Mouse (Mus musculus) large intestine, adult 2 months (tissue): ENCODE results near the gene Lrrc8a. TPM values are rescaled to one million over a fixed set of nuclear protein-coding genes. Genes with fewer than 3 reads are reported as not detected.

Experiments
- DNase-seq: peaks from one replicate; pipeline ENCODE4 v3.0.0-alpha.2; 2012; ENCODE audit warnings: low read depth, low spot score
- WGBS: fragments of 180-500 bp; shearing (Covaris S2); methylation state at CpG from one replicate; pipeline ENCODE4 v1.1.7; 2018; 5-methylcytosine and 5-hydroxymethylcytosine counted together
- polyA plus RNA-seq: library from polyadenylated mRNA; depleted of rRNA; stranded (reverse); fragments of >200 nt; gene quantifications from 2 replicates; pipeline ENCODE4 v1.2.3, GENCODE M21; 2012

The Lrrc8a gene
- polyA plus RNA-seq, 1 experiment = 19.3 TPM

DNA sequence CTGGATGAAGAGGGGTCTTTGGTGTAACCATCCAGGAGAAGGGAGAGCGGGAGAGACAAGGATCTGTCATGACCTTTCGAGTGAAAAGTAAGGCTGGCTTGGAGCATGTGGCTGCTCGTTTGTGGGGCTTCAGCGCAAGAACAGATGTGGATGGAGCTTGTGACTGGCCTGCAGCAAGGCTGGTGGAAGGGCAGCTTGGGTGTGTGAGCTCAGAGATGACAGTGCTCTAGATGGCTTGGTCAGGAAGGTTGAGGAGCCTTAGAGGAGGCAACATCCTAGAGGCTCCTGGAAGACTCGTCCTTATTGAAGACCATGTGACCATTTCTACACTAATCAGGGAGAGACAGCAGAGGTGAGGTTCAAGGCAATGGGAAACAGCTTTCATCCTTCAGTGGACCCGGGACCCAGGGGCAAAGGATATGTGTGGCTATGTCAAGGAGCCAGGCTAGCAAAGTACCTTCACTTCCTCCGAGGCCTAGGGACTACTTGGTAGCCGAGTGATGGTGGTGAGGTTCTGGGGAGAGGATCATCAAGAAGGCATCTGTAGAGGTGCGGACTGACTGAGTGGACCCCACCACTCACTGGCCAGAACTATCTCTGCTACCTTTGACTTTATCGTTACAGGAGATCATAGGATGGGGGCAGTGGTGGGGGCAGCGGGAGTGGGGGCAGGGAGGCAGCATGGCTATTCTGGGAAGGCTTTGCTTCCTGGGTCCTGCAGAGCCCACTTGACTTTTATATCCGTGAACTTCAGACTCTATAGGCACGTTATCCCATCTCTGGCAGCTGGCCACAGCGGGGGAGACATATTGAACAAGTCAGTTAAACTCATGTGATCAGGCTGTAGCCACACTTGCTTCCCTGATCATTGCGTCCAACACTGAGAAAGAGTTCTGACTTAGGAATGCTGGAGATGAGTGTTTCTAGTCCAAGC lies 21.9 kb downstream of the Lrrc8a start:
- DNase-seq = no peak
- 77% methylated on average over 15 of the region's 15 CpGs for WGBS

DNA sequence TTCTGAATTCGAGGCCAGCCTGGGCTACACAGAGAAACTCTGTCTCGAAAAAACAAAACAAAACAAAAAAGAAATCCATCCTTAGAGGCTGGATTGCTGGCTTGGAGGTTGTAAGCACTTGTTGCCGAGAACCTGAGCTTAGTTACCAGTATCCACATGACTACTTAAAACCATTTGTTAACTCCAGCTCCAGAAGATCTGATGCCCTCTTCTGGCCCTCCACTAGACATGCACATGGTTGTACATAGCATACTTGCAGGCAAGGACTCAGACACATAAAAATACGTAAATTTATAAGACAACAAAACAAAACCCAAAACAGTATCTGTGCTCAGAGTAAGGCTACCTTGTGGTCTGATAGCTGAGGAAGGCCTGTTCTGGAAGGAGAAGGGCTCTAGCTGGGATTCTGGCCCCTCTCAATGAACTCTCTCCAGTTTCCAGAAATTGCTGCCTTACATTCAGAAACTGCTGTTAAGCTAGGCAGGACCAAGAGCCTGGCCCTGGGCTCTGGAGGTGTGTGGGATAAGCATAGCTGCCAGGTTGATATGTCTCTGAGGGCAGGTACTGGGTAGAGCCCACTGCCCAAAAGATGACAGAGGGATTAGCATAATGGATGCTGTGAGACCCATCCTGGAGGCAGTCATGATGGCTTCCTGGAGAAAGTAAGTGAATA lies 23.7 kb downstream of the Lrrc8a start:
- 84% methylated on average over 4 of the region's 4 CpGs for WGBS
- no peak for DNase-seq

DNA sequence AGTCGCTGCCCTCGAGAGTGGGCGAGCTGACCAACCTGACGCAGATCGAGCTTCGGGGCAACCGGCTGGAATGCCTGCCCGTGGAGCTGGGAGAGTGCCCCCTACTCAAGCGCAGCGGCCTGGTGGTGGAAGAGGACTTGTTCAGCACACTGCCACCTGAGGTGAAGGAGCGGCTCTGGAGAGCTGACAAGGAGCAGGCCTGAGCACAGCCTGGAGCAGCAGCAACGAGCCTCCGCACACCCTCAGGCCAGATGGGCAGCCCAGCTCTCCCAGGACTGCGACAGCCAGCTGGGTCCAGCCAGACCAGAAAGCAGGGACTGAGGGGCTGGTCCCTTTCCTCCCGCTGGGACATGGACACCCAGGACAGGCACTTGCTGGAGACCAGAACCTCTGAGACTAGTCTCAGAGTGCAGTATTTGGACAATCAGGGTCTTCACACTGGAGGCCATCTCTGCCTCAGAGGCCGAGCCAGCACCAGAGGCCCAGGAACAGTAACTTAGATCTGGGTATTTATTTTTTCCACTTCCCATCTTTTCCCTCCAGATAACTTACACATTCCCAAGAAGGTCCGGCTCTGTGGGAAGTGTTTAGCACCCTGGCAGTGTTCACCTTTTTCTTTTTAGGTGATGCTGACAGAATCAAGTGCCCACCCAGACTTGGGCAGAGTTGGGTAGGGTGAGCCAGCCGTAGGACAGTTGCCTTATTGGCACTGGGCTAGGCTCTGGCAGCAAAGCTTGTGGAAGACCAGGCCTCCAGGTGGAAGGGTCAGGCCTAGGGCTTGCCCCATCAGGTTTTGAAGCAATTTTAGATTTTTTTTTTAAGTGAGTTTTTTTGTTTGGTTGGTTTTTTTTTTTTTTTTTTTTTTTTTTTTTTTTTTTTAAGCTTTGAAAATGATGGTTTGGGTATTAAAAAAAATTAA lies 24.7 kb downstream of the Lrrc8a start:
- no peak for DNase-seq
- 88% methylated on average over 18 of the region's 18 CpGs for WGBS

DNA sequence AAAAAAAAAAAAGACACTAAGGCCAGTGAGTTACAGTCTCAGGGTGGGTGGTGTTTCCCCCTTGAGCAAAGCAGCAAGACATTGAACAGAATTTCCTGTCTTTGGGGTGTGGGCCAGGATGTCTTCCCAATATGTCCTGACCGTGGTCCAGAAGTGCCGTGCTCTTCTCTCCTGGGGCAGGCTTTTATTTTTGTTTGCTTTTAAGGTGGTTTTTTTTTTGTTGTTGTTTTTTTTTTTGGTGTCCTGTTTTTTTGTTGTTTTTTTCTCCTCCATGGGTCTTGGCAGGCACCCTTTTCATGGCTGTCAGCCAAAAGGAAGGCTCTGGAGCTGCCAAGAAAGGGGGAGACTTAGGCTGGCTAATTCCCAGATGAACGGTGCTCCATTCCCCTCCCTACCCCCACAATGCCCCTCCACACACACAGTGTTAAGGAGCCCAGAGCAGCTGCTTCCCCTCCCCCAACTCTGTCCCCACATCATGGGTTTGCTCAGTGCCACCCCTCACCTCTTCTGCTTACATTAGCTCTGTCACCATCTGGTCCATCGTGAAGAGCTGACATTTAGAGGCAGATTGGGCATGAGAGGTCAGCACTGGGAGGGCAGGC lies 25.4 kb downstream of the Lrrc8a start:
- WGBS = 37% methylated on average over 4 of the region's 4 CpGs
- no peak for DNase-seq

DNA sequence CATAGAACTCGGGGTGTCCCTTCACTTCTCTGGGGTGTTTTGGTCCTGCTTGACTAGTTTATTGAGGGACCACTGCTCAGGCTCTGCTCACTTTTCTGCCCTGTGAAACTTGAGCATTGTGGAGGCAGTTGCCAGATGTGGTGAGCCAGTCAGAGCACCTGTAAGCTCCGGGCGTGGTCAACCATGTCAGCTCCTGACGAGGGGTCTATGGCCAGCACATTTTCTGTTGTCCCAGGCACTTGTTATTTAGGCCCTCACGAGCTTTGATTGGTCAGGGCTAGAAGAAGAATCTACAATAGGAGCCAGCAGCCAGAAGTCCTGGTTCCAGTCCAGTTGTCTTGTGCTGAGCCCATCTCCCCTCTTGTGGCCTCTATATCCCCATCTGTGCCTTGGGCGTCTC lies 26.3 kb downstream of the Lrrc8a start:
- 83% methylated on average over 6 of the region's 6 CpGs for WGBS
- no peak for DNase-seq

DNA sequence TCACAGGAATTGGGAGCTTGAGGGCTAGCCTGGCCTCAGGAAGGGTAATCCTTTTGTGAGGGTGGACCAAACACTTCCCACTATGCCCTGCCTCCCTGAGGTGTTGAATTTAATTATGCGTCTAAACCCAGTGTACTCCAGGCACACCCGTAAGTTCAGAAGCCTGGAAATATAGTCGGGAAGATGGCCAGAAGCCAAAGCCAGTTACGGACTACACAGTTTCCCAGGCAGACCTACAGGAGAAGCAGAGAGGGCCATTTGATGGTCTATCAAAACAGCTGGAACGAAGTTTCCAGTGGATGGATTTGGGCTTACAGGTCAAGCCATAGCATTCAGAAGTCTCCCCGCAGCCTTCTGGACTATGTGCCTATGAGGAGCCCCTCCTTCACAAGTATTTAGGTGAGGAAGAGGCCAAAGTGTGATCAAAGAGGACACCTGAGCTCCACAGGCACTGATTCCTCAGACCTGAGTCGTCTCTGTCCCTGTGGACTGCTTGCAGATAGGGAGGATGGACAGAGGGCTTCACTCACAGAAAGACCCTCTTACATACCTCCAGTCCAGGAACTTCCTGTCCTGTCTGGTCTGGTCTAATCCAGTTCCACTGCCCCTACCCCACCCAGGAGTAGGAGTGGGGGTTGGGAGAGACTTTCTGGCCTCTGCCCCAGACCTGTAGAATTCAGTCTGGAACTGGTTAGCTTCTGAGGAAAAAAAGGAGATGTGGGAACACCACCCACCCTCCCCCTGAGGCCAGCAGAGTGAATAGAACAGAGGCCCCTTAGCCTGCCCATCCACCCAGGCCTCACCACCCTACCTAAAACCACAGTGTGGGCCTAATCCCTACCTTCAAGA lies 27.4 kb downstream of the Lrrc8a start:
- WGBS = 32% methylated on average over 7 of the region's 7 CpGs
- DNase-seq = no peak

- WGBS = 71% methylated on average over 5 of the region's 5 CpGs
- no peak for DNase-seq
These were observed 28.3 kb downstream of the Lrrc8a start, which contains the start of gene Phyhd1 for GRCm38 (mm10) chr2:30265767-30266253. Phyhd1 (plus strand) TSS chr2:30266203.

- 7% methylated on average over 4 of the region's 4 CpGs for WGBS
- DNase-seq = no peak
These were observed 29.0 kb downstream of the Lrrc8a start for GRCm38 (mm10) chr2:30266392-30266941.

DNA sequence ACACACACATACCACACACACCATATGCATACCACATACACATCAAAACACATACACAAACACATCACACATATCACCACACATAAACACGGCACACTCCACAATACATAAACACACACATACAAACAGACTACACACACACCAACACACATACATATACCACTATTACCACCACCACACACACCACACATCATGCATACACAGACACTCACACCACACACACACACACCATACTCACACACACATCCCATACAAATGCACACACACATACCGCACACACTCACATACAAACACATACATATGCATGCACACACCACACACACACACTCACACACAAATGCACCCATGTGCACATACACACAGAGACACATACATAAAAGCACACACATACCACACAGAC lies 30.0 kb downstream of the Lrrc8a start:
- no peak for DNase-seq
- WGBS = 88% methylated on average over 2 of the region's 2 CpGs

DNA sequence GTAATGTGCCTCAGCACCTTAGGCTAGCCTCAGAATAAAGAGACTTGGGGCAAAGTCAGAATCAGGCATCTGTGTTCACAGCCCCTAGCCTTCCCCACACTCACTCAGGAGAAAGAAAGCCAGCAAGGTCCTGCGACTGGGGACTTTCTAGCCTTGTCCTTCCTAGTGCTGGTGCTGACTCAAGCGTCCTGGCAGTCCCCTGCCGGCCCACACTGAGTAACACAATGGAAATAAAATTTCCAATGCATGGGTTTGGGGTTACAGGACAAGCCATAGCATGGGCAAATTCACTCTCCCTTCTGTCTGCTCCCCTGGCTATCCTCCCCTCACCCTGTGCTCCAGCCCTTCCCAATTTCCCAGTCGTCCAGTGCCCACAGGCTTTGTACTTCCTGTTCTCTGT lies 30.9 kb downstream of the Lrrc8a start:
- WGBS = 74% methylated on average over 4 of the region's 4 CpGs
- no peak for DNase-seq

GRCm38 (mm10) chr2:30269241-30269990 lies 31.9 kb downstream of the Lrrc8a start:
- no peak for DNase-seq
- WGBS = 81% methylated on average over 17 of the region's 17 CpGs

- 0% methylated on average over 1 of the region's 1 CpGs for WGBS
- DNase-seq = no peak
These were observed 32.6 kb downstream of the Lrrc8a start for GRCm38 (mm10) chr2:30270134-30270533.

DNA sequence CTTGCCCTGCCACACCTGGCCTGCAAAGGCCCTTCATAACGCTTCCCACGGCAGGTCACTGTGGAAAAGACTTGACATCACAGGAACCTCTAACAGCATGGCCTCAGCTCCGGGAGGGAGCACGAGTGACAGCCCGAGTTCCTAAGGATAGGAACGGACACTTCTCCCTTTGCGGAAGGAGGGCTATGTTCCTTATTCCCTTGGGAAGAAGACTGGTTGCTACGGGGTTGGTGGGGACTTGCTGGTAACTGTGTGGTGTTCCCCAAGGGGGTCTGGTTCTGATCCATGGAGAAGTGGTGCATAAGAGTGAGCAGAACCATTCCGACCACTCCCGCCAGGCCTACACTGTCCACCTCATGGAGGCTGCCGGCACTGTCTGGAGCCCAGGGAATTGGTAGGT lies 43.2 kb downstream of the Lrrc8a start, which contains the start of gene Gm28038:
TSS of gene Gm28038 (plus strand) at position 301 of the 400 bp plus-strand sequence.
- DNase-seq = no peak
- 90% methylated on average over 11 of the region's 11 CpGs for WGBS

DNA sequence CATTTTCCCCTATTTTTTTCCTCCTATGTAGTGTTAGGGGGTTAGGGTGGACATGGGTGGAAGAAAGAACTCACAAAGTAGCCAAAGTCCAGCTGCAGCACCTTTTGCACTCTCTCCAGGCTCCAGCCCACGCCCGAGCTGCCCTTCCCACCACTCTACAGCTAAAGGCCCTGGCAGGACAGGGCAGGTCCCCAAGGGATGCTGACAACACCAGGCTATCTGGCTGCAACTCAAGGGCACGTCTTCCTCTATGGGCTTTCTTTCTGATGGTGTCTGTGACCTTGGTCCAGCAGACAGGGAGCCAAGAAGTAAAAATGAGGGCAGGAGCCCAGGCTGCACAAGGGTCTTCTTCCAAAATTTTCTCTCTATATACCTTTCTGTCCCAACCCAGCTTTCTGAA lies 44.1 kb downstream of the Lrrc8a start:
- no peak for DNase-seq
- 67% methylated on average over 3 of the region's 3 CpGs for WGBS

DNA sequence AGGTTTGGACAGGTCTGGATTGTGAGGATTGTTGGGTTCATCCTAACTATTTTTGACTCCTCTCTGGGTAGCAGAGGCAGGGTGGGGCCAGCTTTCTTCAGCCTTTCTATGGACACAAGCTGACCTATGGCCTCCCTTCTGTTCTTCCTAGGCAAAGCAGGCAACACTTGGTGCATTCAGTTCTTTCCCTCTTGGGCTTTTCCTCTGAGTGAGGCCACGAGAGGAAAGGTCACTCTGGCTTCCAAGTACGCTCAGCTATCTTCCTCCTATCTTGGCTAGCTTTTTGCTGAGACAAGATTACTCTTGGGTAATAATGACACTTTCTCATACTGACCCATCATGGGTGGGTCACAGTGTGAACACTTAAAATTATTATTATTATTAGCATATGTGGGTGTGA lies 45.7 kb downstream of the Lrrc8a start:
- 85% methylated on average over 2 of the region's 2 CpGs for WGBS
- DNase-seq = no peak

GRCm38 (mm10) chr2:30285004-30285403 lies 47.5 kb downstream of the Lrrc8a start:
- 90% methylated on average over 5 of the region's 5 CpGs for WGBS
- DNase-seq = no peak

DNA sequence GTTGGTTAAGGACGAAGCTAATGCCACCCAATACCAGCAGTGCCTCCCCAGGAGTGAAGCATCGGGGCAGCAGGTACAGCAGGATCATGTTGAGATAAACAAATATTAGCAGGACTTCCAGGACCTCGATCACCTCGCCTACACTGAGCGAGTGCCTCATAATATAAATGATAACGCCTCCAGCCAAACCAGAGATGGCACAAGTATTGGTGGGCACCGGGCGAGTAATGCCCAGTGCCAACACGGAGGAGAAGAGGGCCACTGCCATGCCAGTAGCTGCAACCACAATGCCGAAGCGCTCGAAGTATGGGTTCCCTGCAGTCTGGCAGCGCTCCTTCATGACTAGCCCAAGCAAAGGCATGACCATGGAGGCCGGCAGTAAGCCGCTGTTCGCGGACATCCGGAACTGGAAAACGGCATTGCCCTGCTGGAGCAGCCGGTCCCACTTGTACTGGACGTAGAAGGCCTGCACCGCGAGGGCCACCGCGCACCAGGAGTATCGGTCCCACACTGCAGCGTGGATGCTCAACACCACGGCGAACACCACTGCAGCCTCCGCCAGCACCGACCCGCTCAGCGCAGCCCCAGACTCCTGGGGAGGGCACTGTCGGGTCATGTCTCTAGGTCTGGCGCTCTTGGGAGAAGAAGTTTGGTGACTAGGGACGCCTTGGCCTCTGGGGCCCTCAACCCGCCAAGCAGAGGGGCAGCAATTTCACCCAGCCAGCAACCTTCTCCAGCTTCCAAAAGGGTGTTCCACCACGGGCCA lies 48.1 kb downstream of the Lrrc8a start:
- no peak for DNase-seq
- WGBS = 9% methylated on average over 38 of the region's 38 CpGs
